Mouse (Mus musculus): ENCODE measurements around the gene Uqcr11. TPM values are rescaled to one million over a fixed set of nuclear protein-coding genes. Genes with fewer than 3 reads are reported as not detected.

The Uqcr11 gene
- polyA plus RNA-seq, 1 experiment from 2014 or later, result 790 TPM

GRCm38 (mm10) chr10:80407924-80408323 lies 1.3 kb upstream of the Uqcr11 start:
- H3K9me3 ChIP-seq (replicated peaks), result no peaks in the 10 kb centered on the region
- WGBS, result 48% methylated on average over 4 of the region's 4 CpGs
- peak overlapping the region; percentile 93 for H3K27ac ChIP-seq
- H3K4me2 ChIP-seq, result peak overlapping the region; percentile 89
- H3K4me3 ChIP-seq (replicated peaks), result peak overlapping the region; percentile 96; the same call in 1 of the 2 replicates
- no peaks in the 10 kb centered on the region for H3K27me3 ChIP-seq
- peaks cover 34% of the 10 kb centered on the region for H3K4me1 ChIP-seq
- ATAC-seq (replicated peaks; ENCODE audit: low FRiP score), result no peak
- H3K9ac ChIP-seq, result peak overlapping the region; percentile 91; the same call in 1 of the 2 replicates
- peaks cover 60% of the 10 kb centered on the region for H3K36me3 ChIP-seq

- Histone ChIP-seq H3K27me3 (no peaks in the 10 kb centered on the region), H3K9ac (peak overlapping the region; percentile 91), H3K36me3 (peaks cover 60% of the 10 kb centered on the region), H3K9me3 (replicated peaks) (no peaks in the 10 kb centered on the region), H3K4me1 (peaks cover 38% of the 10 kb centered on the region), H3K4me2 (peak overlapping the region; percentile 89), H3K4me3 (replicated peaks) (peak overlapping the region; percentile 96), H3K27ac (no peak overlapping the region)
- WGBS, result 48% methylated on average over 10 of the region's 10 CpGs
- no peak for ATAC-seq (replicated peaks; ENCODE audit: low FRiP score)
Measured at GRCm38 (mm10) chr10:80405481-80406173, 1.0 kb downstream of the Uqcr11 start.

GRCm38 (mm10) chr10:80403044-80403692 lies 3.5 kb downstream of the Uqcr11 start:
- Histone ChIP-seq H3K36me3 (peaks cover 39% of the 10 kb centered on the region), H3K27me3 (no peaks in the 10 kb centered on the region), H3K9ac (no peak overlapping the region), H3K27ac (no peak overlapping the region), H3K9me3 (replicated peaks) (no peaks in the 10 kb centered on the region), H3K4me2 (no peak overlapping the region), H3K4me3 (replicated peaks) (no peak overlapping the region), H3K4me1 (peaks cover 44% of the 10 kb centered on the region)
- ATAC-seq (replicated peaks; ENCODE audit: low FRiP score), result no peak
- WGBS, result 95% methylated on average over 4 of the region's 4 CpGs

- Histone ChIP-seq H3K27ac (peak overlapping the region; percentile 100), H3K4me1 (peaks cover 48% of the 10 kb centered on the region), H3K27me3 (no peaks in the 10 kb centered on the region), H3K9ac (peak overlapping the region; percentile 57), H3K36me3 (peaks cover 53% of the 10 kb centered on the region), H3K4me2 (peak overlapping the region; percentile 86), H3K4me3 (replicated peaks) (peak overlapping the region; percentile 85), H3K9me3 (replicated peaks) (no peaks in the 10 kb centered on the region)
- ATAC-seq (replicated peaks; ENCODE audit: low FRiP score), result no peak
- 71% methylated on average over 4 of the region's 4 CpGs for WGBS
Measured at GRCm38 (mm10) chr10:80400704-80401161, 5.9 kb downstream of the Uqcr11 start.

GRCm38 (mm10) chr10:80399973-80400703 lies 6.5 kb downstream of the Uqcr11 start:
- H3K4me3 ChIP-seq (replicated peaks), result peak overlapping the region; percentile 85
- no peak for ATAC-seq (replicated peaks; ENCODE audit: low FRiP score)
- H3K9ac ChIP-seq, result peak overlapping the region; percentile 57
- peak overlapping the region; percentile 86 for H3K4me2 ChIP-seq
- H3K4me1 ChIP-seq, result peaks cover 42% of the 10 kb centered on the region
- H3K9me3 ChIP-seq (replicated peaks), result no peaks in the 10 kb centered on the region
- peak overlapping the region; percentile 100 for H3K27ac ChIP-seq
- H3K36me3 ChIP-seq, result peaks cover 59% of the 10 kb centered on the region
- no peaks in the 10 kb centered on the region for H3K27me3 ChIP-seq
- WGBS, result 11% methylated on average over 17 of the region's 17 CpGs

- Histone ChIP-seq H3K9me3 (replicated peaks) (no peaks in the 10 kb centered on the region), H3K36me3 (peaks cover 65% of the 10 kb centered on the region), H3K4me2 (peak within 1 kb of the TSS; percentile 86), H3K27me3 (no peaks in the 10 kb centered on the region), H3K4me3 (replicated peaks) (peak within 1 kb of the TSS; percentile 85), H3K4me1 (peaks cover 37% of the 10 kb centered on the region), H3K27ac (peak within 1 kb of the TSS; percentile 100), H3K9ac (peak within 1 kb of the TSS; percentile 95)
- ATAC-seq (replicated peaks; ENCODE audit: low FRiP score), result peak; percentile 97
- WGBS, result under 1% methylated on average over 79 of the region's 82 CpGs
Measured at GRCm38 (mm10) chr10:80399191-80399972, 7.2 kb downstream of the Uqcr11 start, which contains the start of gene Mbd3. TSS of gene Mbd3 (minus strand) at chr10:80399550.

GRCm38 (mm10) chr10:80398719-80399190 lies 7.9 kb downstream of the Uqcr11 start:
- under 1% methylated on average over 59 of the region's 59 CpGs for WGBS

GRCm38 (mm10) chr10:80398174-80398535 lies 8.5 kb downstream of the Uqcr11 start:
- Histone ChIP-seq H3K4me3 (replicated peaks) (peak overlapping the region; percentile 85), H3K9ac (peak overlapping the region; percentile 95), H3K4me2 (peak overlapping the region; percentile 86), H3K27me3 (no peaks in the 10 kb centered on the region), H3K9me3 (replicated peaks) (no peaks in the 10 kb centered on the region), H3K27ac (peak overlapping the region; percentile 100), H3K36me3 (peaks cover 65% of the 10 kb centered on the region), H3K4me1 (peaks cover 33% of the 10 kb centered on the region)
- no peak for ATAC-seq (replicated peaks; ENCODE audit: low FRiP score)
- 0% methylated on average over 1 of the region's 1 CpGs for WGBS

More at GRCm38 (mm10) chr10:80398719-80399190, 7.9 kb downstream of the Uqcr11 start:
- Histone ChIP-seq H3K36me3 (peaks cover 65% of the 10 kb centered on the region), H3K4me3 (replicated peaks) (peak overlapping the region; percentile 85), H3K9me3 (replicated peaks) (no peaks in the 10 kb centered on the region), H3K9ac (peak overlapping the region; percentile 95), H3K27me3 (no peaks in the 10 kb centered on the region), H3K27ac (peak overlapping the region; percentile 100), H3K4me1 (peaks cover 33% of the 10 kb centered on the region), H3K4me2 (peak overlapping the region; percentile 86)
- peak; percentile 88 for ATAC-seq (replicated peaks; ENCODE audit: low FRiP score)

- Histone ChIP-seq H3K4me1 (peaks cover 33% of the 10 kb centered on the region), H3K9ac (peak overlapping the region; percentile 95), H3K4me3 (replicated peaks) (peak overlapping the region; percentile 85), H3K36me3 (peaks cover 65% of the 10 kb centered on the region), H3K27ac (peak overlapping the region; percentile 100), H3K27me3 (no peaks in the 10 kb centered on the region), H3K4me2 (peak overlapping the region; percentile 86), H3K9me3 (replicated peaks) (no peaks in the 10 kb centered on the region)
- no peak for ATAC-seq (replicated peaks; ENCODE audit: low FRiP score)
- 40% methylated on average over 8 of the region's 8 CpGs for WGBS
Measured at GRCm38 (mm10) chr10:80397524-80398173, 9.0 kb downstream of the Uqcr11 start.

- ATAC-seq (replicated peaks; ENCODE audit: low FRiP score), result no peak
- WGBS, result 87% methylated on average over 11 of the region's 11 CpGs
- H3K4me3 ChIP-seq (replicated peaks), result peak overlapping the region; percentile 85
Measured at GRCm38 (mm10) chr10:80396822-80397523, 9.7 kb downstream of the Uqcr11 start.

More at GRCm38 (mm10) chr10:80396822-80397523, 9.7 kb downstream of the Uqcr11 start:
- H3K27ac ChIP-seq, result peak overlapping the region; percentile 100; the same call in 1 of the 2 replicates
- peak overlapping the region; percentile 95 for H3K9ac ChIP-seq
- peaks cover 65% of the 10 kb centered on the region for H3K36me3 ChIP-seq
- no peaks in the 10 kb centered on the region for H3K27me3 ChIP-seq
- H3K4me2 ChIP-seq, result peak overlapping the region; percentile 86
- H3K9me3 ChIP-seq (replicated peaks), result no peaks in the 10 kb centered on the region
- H3K4me1 ChIP-seq, result peaks cover 33% of the 10 kb centered on the region
